Mouse (Mus musculus): Measurements from ENCODE around the gene Pdia5.

DNA sequence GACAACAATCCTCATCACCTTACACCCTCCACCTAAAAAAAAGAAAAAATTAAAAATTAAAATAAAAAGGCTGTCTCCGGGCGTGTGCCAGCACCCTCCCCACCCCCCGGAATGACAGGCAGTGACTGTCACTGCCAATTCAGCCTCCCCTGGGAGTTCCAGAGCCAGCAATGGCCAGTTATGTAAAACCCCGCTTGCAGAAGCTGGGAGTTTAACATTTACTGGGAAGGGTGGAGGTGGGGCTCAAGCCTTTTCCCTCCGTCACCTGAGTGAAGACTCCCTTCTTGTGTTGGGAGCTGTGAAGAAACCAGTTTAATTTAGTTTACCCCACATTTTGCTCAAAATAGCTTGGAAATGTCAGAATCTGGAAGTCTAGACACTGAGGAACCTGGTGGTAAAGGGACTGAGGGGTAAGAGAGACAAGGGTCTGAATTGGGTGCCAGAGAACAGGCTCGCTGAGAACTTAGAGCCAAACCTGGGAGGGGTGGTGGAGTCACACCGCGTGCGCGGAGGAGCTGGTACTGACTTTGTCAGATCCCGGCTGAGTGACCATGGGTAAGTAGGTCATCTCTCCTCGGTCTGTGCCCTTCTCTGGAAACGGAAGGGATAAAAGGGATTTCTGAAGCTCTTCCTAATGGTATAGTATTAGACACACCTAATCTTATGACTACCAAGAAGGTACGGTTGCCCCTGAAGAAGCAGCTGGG is 18.0 kb downstream of the Pdia5 start:
- TF ChIP-seq CTCF (IDR thresholded peaks at IDR 0.05; ENCODE audit: insufficient read depth, low read depth, low read length): no peak
- no peak for TF ChIP-seq POLR2A (IDR thresholded peaks at IDR 0.05; ENCODE audit: insufficient read depth, low read depth, low read length)

All from olfactory bulb, adult 2 months (tissue).